Mouse (Mus musculus) neural tube, embryonic 12.5 days (tissue): Measurements from ENCODE around the gene Hmgcl. TPM values are rescaled to one million over a fixed set of nuclear protein-coding genes. Genes with fewer than 3 reads are reported as not detected.

Source experiments
- ATAC-seq: fragments of 200-750 bp; cut with Nextera tagmentation; 2 replicates; pipeline ENCODE4 v1.8.0; 2017; ENCODE audit warnings: low read depth, mild to moderate bottlenecking, moderate TSS enrichment, moderate library complexity; ENCODE audit not compliant: low FRiP score
- H3K27ac ChIP-seq: fragments of 300-500 bp; sonication (generic); 2 replicates; pipeline ENCODE4 v1.5.1; 2016
- H3K27me3 ChIP-seq: fragments of 300-500 bp; sonication (generic); replicated peaks from 2 replicates; pipeline ENCODE4 v1.6.1; 2016; ENCODE audit warnings: mild to moderate bottlenecking
- H3K36me3 ChIP-seq: fragments of 300-500 bp; sonication (generic); 2 replicates; pipeline ENCODE4 v1.6.1; 2016; ENCODE audit warnings: mild to moderate bottlenecking
- H3K4me1 ChIP-seq: fragments of 300-500 bp; sonication (generic); 2 replicates; pipeline ENCODE4 v1.6.1; 2016
- H3K4me2 ChIP-seq: fragments of 300-500 bp; sonication (generic); replicated peaks from 2 replicates; pipeline ENCODE4 v1.6.1; 2016; ENCODE audit warnings: mild to moderate bottlenecking
- H3K4me3 ChIP-seq: fragments of 300-500 bp; sonication (generic); 2 replicates; pipeline ENCODE4 v1.5.1; 2016
- H3K9ac ChIP-seq: fragments of 300-500 bp; sonication (generic); 2 replicates; pipeline ENCODE4 v1.6.1; 2016; ENCODE audit warnings: mild to moderate bottlenecking
- H3K9me3 ChIP-seq: fragments of 300-500 bp; sonication (generic); 2 replicates; pipeline ENCODE4 v1.6.1; 2016; ENCODE audit warnings: mild to moderate bottlenecking
- WGBS: fragments of 180-500 bp; shearing (Covaris S2); methylation state at CpG from one replicate; pipeline ENCODE4 v1.1.7; 2016; 5-methylcytosine and 5-hydroxymethylcytosine counted together
- polyA plus RNA-seq: library from polyadenylated mRNA; unstranded; fragments of >200 nt; fragmentation: Nextera tagmentation; extraction: Ambion mirVana; gene quantifications from 2 replicates; pipeline ENCODE4 v1.2.1, GENCODE M21; 2016

The Hmgcl gene
- polyA plus RNA-seq, 1 experiment from 2014 or later: 56.6 TPM

- H3K4me1 ChIP-seq: no peaks in the 10 kb centered on the region
- no peak overlapping the region for H3K4me3 ChIP-seq
- peaks cover 90% of the 10 kb centered on the region for H3K36me3 ChIP-seq
- H3K9me3 ChIP-seq: no peaks in the 10 kb centered on the region
- no peaks in the 10 kb centered on the region for H3K27me3 ChIP-seq
- H3K4me2 ChIP-seq: no peak overlapping the region
- ATAC-seq: no peak
- 96% methylated on average over 3 of the region's 3 CpGs for WGBS
- no peak overlapping the region for H3K27ac ChIP-seq
- no peak overlapping the region for H3K9ac ChIP-seq
These were observed 60.6 kb downstream of the Hmgcl start for GRCm38 (mm10) chr4:136006821-136007220.

GRCm38 (mm10) chr4:136008782-136009447 lies 62.7 kb downstream of the Hmgcl start:
- no peaks in the 10 kb centered on the region for H3K9me3 ChIP-seq
- H3K9ac ChIP-seq: no peak overlapping the region
- H3K4me2 ChIP-seq: no peak overlapping the region
- WGBS: 94% methylated on average over 8 of the region's 8 CpGs
- ATAC-seq: no peak
- peaks cover 86% of the 10 kb centered on the region for H3K36me3 ChIP-seq
- H3K4me3 ChIP-seq: no peak overlapping the region
- H3K27me3 ChIP-seq: no peaks in the 10 kb centered on the region
- no peak overlapping the region for H3K27ac ChIP-seq
- H3K4me1 ChIP-seq: no peaks in the 10 kb centered on the region

GRCm38 (mm10) chr4:136010586-136010985 lies 64.3 kb downstream of the Hmgcl start:
- no peaks in the 10 kb centered on the region for H3K27me3 ChIP-seq
- H3K36me3 ChIP-seq: peaks cover 70% of the 10 kb centered on the region
- no peak overlapping the region for H3K4me2 ChIP-seq
- H3K4me1 ChIP-seq: no peaks in the 10 kb centered on the region
- H3K27ac ChIP-seq: no peak overlapping the region
- no peak overlapping the region for H3K4me3 ChIP-seq
- 96% methylated on average over 4 of the region's 4 CpGs for WGBS
- H3K9me3 ChIP-seq: no peaks in the 10 kb centered on the region
- H3K9ac ChIP-seq: no peak overlapping the region
- no peak for ATAC-seq

Other genes with a start within 250 kb of the Hmgcl start
- not detected in 2 replicates for gene Il22ra1, start 218.3 kb upstream of the Hmgcl start, polyA plus RNA-seq
- 1.1 and 1.5 TPM in 2 replicates for gene Myom3, start 186.7 kb upstream of the Hmgcl start, polyA plus RNA-seq
- gene Srsf10, start 90.7 kb upstream of the Hmgcl start, polyA plus RNA-seq: 279 and 303 TPM in 2 replicates
- 145 and 154 TPM in 2 replicates for gene Pnrc2, start 72.6 kb upstream of the Hmgcl start, polyA plus RNA-seq
- gene Cnr2, start 51.1 kb upstream of the Hmgcl start, polyA plus RNA-seq: 0.32 and 0.34 TPM in 2 replicates
- gene Fuca1, start 25.7 kb upstream of the Hmgcl start, polyA plus RNA-seq: 48.2 and 53.6 TPM in 2 replicates
- 34.8 and 38.9 TPM in 2 replicates for gene Gale, start 17.3 kb downstream of the Hmgcl start, polyA plus RNA-seq
- 189 and 194 TPM in 2 replicates for gene Lypla2, start 26.2 kb downstream of the Hmgcl start, polyA plus RNA-seq
- 63.2 and 63.3 TPM in 2 replicates for gene Pithd1, start 40.8 kb downstream of the Hmgcl start, polyA plus RNA-seq
- 32.1 and 35.0 TPM in 2 replicates for gene Eloa, start 75.3 kb downstream of the Hmgcl start, polyA plus RNA-seq
- gene Rpl11, start 107.0 kb downstream of the Hmgcl start, polyA plus RNA-seq: 293 and 294 TPM in 2 replicates
- gene Id3, start 197.0 kb downstream of the Hmgcl start, polyA plus RNA-seq: 325 and 330 TPM in 2 replicates
- 9.5 and 10.4 TPM in 2 replicates for gene E2f2, start 225.9 kb downstream of the Hmgcl start, polyA plus RNA-seq